Mouse (Mus musculus): Measurements from ENCODE around the gene Commd2. TPM values are rescaled to one million over a fixed set of nuclear protein-coding genes. Genes with fewer than 3 reads are reported as not detected.

The Commd2 gene
- 10 to 100 TPM; 11.1 to 11.3 TPM for total RNA-seq (2021)
- long read RNA-seq, experiment 1, transcript Commd2-202 (5 exons, 2,992 nt): major isoform, 12 of 41 reads
- long read RNA-seq, experiment 1, transcript Commd2-201 (4 exons, 892 nt): minor isoform, 6 of 41 reads
- long read RNA-seq, experiment 1, partial matches to known transcripts: 22 of 41 reads
- long read RNA-seq, experiment 1, other reads (novel, unspliced or antisense): 1 of 41 reads
- long read RNA-seq, experiment 2, transcript Commd2-202 (5 exons, 2,992 nt): major isoform, 14 of 36 reads
- long read RNA-seq, experiment 2, partial matches to known transcripts: 16 of 36 reads
- long read RNA-seq, experiment 2, other reads (novel, unspliced or antisense): 2 of 36 reads

GRCm38 (mm10) chr3:57651231-57651864 is at the start of gene Commd2:
Commd2 (minus strand) TSS chr3:57651715.
- peak; percentile 83 for DNase-seq

- DNase-seq: no peak
Observed at GRCm38 (mm10) chr3:57696779-57697178, 45.3 kb upstream of the Commd2 start.

GRCm38 (mm10) chr3:57696249-57696648 is 44.7 kb upstream of the Commd2 start:
- DNase-seq: no peak

GRCm38 (mm10) chr3:57692719-57693118 is 41.2 kb upstream of the Commd2 start, which contains the start of gene Ankub1:
Ankub1 (minus strand) TSS chr3:57692799.
- no peak for DNase-seq

GRCm38 (mm10) chr3:57691772-57692171 is 40.3 kb upstream of the Commd2 start:
- DNase-seq: no peak

- peak; percentile 14 for DNase-seq
Observed at GRCm38 (mm10) chr3:57677786-57678185, 26.3 kb upstream of the Commd2 start.

GRCm38 (mm10) chr3:57674075-57674474 is 22.6 kb upstream of the Commd2 start:
- no peak for DNase-seq

- no peak for DNase-seq
Observed at GRCm38 (mm10) chr3:57673586-57673985, 22.1 kb upstream of the Commd2 start.

- no peak for DNase-seq
Observed at GRCm38 (mm10) chr3:57667054-57667723, 15.7 kb upstream of the Commd2 start.

GRCm38 (mm10) chr3:57665880-57666279 is 14.4 kb upstream of the Commd2 start:
- no peak for DNase-seq

- no peak for DNase-seq
Observed at GRCm38 (mm10) chr3:57664682-57665081, 13.2 kb upstream of the Commd2 start.

- DNase-seq: no peak
Observed at GRCm38 (mm10) chr3:57663731-57664130, 12.2 kb upstream of the Commd2 start.

- no peak for DNase-seq
Observed at GRCm38 (mm10) chr3:57658608-57659007, 7.1 kb upstream of the Commd2 start.

GRCm38 (mm10) chr3:57653646-57654045 is 2.1 kb upstream of the Commd2 start:
- no peak for DNase-seq

GRCm38 (mm10) chr3:57652485-57652884 is 970 bp upstream of the Commd2 start:
- DNase-seq: no peak

GRCm38 (mm10) chr3:57651865-57652259 is 347 bp upstream of the Commd2 start:
- DNase-seq: no peak

- DNase-seq: no peak
Observed at GRCm38 (mm10) chr3:57643191-57643590, 8.3 kb downstream of the Commd2 start.

- DNase-seq: no peak
Observed at GRCm38 (mm10) chr3:57637596-57637995, 13.9 kb downstream of the Commd2 start.

- no peak for DNase-seq
Observed at GRCm38 (mm10) chr3:57634763-57635487, 16.6 kb downstream of the Commd2 start.

- no peak for DNase-seq
Observed at GRCm38 (mm10) chr3:57626954-57627513, 24.5 kb downstream of the Commd2 start.

- no peak for DNase-seq
Observed at GRCm38 (mm10) chr3:57625275-57625997, 26.1 kb downstream of the Commd2 start.

All from gastrocnemius, postnatal 25 days (tissue).